Mouse (Mus musculus): ENCODE data around the gene Ip6k1.

The Ip6k1 gene

DNA sequence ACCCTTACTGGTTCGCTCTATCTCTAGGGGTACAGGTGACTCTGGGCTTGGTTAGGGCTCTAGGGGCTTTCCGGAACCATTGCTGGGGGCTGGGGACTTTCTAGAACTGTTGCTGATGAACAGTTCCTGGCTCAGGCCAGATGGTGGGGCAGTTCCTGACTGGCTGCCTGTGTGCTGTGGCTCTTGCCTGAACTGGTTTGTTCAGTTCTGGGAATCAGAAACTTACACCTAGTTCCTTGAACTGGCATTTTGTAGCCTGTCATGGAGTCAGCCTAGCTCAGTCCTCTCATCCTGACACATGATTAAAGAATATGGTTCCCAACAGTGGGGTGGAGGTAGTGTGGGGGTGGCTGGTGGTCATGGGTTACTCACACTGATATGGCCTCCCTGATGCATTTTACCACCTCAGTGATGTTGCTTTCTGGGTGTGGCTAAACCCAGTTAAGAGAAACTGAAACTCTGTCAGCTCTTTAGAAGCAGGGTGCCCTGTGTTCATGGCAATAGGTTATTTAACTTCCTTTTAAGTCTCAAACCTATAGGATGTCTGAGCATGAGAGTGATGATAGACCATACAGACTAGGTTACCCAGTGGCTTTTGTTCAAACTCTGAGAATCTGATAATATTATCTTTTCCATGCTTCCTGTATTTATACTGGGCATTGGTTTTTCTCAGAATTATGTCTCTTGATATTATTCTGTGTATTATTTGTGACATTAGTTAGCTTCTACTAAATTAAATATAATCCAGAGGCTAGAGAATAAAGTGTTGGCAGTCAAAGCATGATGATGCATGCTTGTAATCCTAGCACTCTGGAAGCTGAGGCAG is 33.2 kb downstream of the Ip6k1 start:
- no peak for DNase-seq

DNA sequence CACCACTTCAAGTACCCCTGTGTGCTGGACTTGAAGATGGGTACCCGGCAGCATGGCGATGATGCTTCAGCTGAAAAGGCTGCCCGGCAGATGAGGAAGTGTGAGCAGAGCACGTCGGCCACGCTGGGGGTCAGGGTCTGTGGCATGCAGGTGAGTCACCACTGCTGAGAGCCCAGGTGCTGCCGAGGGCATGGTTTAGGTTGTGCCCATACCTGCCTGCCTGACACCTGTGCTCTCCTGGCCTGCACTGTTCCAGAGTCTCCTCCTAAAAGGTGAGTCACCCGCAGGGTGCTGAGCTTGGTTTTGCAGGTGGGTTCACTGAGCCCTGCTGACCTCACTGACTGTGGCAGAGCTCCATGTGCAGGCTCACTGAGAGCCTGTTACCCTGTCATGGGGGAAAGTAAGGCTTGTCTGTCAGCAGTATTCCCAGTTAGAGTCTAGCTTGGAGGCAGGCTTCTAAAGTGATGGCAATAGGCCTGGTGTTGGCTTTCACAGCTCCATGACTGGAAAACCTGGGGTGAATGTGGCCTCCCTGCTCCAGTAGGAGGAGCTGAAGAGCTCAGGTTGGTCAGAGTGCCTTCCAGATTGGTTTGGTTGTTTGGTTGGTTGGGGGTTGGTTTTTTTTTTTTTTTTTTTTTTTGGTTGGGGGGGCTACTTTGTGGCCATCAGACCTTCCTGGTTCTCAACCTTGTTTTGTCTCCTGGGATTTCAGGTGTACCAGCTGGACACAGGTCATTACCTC is 42.6 kb downstream of the Ip6k1 start:
- no peak for DNase-seq

DNA sequence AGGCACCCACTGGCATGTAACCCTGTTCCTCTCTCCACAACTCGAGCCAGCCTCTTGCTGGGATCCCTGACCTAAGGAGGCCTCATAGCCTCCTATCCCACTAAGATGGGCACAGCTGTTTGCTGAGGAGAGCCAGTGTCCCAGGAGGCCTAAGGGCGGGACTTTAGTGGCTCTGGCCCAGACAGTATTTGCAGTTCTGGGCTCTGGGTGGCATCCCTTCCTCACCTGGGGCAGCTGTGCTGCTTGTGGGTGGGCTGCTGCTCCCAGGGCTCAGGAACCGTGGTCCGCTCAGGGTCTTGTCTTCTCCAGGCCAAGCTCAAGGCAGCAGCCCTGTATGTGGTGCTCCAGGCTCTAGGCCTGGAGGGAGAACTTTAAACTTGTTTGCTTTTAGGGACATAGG is 44.3 kb downstream of the Ip6k1 start:
- DNase-seq = no peak

DNA sequence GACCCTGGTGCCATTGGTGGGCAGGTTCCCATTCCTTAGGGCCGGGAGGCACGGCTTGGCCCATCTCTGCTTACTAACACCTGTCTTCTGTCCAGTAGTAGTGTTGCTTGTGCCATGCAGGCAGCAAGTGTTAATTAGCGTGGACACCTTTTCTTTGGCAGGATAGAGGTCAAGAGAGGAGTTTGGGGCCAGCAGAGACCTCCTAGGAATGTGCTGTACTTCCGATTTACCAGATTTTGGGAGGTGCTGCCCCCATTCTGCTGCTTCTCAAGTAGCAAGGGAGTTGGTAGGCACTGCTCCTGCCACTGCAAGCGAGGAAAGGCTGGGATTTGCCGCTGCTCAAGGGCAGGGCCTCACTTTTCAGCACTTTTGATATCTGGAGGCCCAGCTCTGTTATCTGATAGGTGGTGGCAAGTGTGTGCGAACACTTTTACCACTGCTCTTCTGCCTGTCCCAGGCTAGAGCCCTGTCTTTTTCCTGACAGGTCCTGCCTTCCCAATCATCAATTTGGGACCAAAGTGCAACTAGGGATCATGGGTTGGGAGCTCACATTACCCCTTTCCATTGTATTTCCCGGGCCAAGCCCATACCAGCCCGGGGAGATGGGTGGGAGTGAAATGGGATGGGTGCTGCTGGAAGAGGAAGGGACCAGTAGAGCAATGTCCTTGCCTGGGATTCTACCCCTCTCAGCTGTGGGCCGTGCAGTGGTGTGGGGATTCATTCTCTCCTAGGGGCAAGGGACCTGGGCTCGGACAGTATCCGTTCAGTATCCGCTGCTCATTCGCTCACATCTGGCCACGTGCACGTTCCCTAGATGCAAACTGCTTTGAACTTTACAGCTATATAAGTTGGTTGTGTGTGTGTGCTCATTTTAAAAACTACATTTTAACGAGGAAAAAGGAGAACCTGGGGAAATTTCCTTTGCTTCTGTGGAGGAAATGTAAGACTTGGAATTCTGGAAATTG is 45.6 kb downstream of the Ip6k1 start:
- DNase-seq = no peak

DNA sequence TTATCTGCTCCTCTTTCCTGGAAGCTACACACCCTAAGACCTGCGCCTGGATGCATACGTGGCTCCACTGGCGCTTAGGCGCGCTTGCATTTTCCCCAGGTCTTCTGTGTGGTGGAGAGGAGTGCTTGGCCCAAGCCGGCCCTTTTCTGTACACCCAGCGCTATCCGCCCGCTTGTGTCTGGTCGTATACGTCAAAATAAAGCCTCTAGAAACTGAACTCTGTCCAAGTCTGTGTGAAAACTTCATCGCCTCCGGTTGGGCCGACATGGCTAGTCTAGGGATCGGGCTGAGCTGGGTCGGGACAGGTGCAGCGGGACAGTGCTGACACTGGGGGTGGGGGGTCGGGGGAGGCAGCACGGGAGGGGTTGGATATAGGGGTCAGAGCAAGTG is 46.3 kb downstream of the Ip6k1 start:
- DNase-seq = no peak

DNA sequence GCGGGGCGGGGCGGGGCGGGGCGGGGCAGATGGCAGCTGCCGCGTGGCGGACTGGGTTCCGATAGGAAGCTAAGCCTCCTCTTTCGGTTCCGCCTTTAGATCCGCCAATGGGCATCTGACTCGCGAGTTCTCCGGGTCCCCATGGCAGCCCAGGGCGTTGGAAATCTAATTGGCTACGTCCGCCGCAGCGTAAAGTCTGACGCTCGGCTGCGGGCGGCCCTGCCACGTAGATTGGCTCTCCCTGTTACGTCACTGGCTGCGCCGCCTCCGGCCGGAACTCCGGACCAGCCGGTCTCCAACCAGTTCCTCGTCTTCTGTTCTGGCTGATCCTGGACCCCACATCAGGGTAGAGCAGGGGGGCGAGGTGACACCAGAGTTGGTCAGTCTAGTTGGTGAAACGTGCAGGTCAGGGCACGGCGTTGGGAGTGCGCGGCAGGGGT is 46.7 kb downstream of the Ip6k1 start, which contains the start of gene Gmppb:
TSS of gene Gmppb (plus strand) at position 227 of the 440 bp plus-strand sequence.
- peak; percentile 97 to 98 for DNase-seq

DNA sequence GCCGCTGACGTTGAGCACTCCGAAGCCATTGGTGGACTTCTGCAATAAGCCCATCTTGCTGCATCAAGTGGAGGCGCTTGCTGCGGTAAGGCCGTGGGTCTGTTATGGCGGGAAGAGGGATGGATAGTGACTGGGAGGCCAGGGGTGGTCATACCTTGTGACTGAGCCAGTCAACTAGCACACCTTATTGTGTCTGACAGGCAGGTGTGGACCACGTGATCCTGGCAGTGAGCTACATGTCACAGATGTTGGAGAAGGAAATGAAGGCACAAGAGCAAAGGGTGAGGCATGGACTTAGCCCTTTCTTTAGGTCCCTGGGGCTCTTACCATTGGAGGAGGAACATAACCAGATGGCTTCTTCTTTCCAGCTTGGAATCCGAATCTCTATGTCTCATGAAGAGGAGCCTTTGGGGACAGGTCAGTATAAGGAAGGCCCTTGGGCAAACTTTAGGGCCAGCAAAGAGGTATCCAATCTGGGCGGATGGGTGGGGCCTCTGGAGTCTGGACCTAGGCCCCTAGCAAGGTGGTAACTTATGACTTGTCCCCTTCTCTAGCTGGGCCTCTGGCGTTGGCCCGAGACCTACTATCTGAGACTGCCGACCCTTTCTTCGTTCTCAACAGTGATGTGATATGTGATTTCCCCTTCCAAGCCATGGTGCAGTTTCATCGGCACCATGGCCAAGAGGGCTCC is 47.4 kb downstream of the Ip6k1 start:
- DNase-seq = no peak

DNA sequence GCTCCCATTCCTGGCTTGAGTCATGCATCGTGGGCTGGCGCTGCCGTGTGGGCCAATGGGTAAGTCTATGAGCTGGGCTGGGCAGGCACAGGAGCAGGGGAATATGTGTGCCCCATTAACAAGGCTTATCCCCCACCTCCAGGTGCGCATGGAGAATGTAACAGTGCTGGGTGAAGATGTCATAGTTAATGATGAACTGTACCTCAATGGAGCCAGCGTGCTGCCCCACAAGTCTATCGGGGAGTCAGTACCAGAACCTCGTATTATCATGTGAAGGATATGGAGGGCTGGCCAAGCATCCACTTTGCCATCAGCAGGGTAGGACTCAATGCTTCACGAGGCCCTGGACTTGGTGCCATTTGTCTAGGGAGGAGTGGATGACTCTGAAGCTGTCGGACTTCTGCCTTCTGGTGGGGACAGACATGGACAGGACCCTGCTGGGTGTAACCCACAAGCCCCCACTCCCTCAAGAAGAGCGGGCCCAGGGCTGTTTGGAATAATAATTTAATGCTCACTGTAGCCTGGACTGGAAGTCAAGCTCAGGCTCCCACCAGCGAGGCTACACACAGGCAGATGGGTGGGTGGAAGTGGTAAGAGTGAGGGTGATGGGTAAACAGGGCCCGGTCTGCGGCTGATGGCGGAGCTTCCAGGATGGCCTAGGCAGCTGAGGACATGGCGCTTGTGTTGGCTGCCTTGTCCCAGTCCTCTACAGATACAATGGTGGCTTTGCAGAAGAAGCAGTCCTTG is 49.1 kb downstream of the Ip6k1 start:
- no peak for DNase-seq

DNA sequence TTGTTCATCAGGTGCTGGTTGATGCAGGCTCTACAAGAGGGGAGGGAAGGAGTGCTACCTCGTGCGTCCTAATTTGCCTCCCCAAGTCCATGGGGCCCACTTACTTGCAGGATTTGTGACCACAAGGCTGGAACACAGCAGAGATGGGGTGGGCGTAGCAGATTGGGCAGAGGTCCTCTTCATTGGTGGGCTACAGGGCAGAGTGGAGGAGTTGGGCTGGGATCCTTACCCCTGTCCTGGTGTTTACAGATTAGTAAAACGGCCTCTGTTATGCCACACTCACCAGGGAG is 49.6 kb downstream of the Ip6k1 start:
- no peak for DNase-seq

DNA sequence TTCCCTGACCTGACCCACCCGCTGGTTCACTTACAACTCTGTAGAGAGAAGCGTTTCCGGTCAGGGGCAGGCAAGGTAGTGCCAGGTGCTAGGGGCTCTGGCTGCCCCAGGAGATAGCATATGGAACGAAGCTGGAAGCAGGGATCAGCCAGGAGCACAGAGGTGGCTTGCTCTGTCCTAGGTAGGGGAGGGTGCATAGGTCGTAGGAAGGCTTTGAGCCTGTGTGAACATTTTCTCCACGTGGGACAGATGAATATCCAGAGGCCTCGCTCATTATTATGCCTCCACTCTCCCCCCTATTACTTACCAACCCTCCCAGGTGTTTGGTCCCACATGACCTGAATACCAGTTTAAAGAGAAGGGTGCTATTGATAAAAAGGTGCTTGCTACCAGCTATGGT is 50.1 kb downstream of the Ip6k1 start:
- DNase-seq = no peak

DNA sequence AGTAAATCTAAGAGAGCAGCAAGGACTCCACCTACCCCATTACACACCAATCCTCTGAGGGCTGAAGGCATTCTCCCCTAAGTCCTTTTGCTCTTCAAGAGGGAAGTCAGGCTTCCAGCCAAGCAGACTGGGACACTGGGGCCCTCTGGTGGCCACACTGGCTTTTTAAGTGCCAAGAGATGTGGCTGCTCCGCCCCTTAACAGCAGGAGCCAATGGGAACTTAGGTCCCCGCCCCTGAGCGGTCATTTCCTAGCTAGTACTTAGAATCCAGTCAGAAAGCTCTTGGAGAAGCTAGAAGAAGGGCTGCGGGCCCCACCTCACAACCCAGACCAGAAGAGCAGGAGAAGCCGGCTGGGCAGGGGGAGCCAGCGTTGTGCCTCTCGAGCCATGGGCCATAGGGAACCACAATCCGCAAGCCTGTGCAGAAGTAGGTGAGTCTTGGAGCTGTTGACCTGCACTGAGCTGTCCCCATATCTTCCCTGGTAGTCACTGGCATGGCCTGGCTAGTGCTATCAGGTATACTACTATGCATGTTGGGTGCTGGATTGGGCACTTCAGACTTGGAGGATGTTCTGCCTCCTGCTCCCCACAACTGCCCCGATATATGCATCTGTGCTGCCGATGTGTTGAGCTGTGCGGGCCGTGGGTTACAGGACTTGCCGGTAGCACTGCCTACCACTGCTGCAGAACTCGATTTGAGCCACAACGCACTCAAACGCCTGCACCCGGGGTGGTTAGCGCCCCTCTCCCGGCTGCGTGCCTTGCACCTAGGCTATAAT is 50.8 kb downstream of the Ip6k1 start, which contains the start of gene Amigo3:
TSS of gene Amigo3 (plus strand) at position 275 of the 780 bp plus-strand sequence.
- peak; percentile 96 to 98 for DNase-seq

DNA sequence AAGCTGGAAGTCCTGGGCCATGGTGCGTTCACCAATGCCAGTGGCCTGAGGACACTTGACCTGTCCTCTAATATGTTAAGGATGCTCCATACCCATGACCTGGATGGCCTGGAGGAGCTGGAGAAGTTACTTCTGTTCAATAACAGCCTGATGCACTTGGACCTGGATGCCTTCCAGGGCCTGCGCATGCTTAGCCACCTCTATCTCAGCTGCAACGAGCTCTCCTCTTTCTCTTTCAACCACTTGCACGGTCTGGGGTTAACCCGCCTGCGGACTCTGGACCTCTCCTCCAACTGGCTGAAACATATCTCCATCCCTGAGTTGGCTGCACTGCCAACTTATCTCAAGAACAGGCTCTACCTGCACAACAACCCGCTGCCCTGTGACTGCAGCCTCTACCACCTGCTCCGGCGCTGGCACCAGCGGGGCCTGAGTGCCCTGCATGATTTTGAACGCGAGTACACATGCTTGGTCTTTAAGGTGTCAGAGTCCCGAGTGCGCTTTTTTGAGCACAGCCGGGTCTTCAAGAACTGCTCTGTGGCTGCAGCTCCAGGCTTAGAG is 51.4 kb downstream of the Ip6k1 start:
- no peak for DNase-seq

DNA sequence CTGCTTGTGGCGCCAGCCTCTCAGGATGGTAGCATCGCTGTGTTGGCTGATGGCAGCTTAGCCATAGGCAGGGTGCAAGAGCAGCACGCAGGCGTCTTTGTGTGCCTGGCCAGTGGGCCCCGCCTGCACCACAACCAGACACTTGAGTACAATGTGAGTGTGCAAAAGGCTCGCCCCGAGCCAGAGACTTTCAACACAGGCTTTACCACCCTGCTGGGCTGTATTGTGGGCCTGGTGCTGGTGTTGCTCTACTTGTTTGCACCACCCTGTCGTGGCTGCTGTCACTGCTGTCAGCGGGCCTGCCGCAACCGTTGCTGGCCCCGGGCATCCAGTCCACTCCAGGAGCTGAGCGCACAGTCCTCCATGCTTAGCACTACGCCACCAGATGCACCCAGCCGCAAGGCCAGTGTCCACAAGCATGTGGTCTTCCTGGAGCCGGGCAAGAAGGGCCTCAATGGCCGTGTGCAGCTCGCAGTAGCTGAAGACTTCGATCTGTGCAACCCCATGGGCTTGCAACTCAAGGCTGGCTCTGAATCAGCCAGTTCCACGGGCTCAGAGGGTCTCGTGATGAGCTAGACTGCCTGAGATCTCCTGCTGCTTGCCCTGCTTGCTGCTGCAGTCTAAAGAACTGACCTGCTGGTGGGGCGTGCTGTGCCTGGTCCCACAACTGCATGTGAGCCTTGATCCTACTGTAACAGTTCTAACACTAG is 52.2 kb downstream of the Ip6k1 start:
- DNase-seq = no peak

DNA sequence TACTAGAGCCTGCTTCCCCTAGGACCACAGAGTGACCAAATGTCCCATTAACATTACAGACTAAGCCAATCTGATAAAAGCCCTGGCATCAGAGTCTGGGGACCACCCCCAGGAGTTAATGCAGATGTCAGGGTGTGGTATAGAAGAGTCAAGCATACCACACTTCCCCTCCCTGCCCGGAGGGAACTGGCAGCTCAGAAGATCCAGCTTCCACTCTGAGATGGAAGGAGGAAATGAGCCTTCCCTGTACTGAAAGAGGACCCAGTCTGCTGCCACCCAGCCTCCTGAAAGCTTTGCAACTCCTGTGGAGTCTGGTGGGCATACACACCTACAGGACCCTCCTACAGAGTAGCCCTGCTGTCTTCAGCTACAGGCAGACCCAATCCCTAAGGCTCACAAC is 52.8 kb downstream of the Ip6k1 start:
- DNase-seq = no peak

DNA sequence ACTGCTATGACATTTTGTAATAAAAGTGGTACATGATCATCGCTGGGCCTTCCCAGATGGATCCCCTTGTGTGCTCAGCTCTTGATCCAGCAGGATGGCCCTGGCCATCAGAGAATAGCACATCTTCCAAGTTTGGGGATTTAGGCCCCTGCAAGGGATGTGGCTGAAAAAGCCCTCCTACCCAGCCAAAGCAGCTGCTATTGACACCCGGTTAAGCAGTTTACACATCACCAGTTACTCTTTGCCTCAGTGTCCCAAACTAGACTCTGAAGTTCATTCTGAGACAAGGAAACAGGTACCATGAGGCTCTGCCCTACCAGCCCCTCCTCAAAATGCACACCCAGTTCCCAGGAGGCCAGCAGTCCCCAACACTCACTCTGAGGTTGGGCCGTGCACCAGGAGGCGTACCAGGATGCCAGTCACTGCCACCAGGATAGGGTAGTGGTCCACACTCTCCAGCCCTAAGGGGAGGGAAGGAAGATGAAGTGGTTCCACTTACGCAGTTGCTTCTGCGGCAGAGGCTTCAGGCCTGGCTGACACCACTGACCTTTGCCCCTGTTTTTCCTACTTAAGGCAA is 53.4 kb downstream of the Ip6k1 start:
- DNase-seq = peak in 1 of 2 experiments; percentile 14

DNA sequence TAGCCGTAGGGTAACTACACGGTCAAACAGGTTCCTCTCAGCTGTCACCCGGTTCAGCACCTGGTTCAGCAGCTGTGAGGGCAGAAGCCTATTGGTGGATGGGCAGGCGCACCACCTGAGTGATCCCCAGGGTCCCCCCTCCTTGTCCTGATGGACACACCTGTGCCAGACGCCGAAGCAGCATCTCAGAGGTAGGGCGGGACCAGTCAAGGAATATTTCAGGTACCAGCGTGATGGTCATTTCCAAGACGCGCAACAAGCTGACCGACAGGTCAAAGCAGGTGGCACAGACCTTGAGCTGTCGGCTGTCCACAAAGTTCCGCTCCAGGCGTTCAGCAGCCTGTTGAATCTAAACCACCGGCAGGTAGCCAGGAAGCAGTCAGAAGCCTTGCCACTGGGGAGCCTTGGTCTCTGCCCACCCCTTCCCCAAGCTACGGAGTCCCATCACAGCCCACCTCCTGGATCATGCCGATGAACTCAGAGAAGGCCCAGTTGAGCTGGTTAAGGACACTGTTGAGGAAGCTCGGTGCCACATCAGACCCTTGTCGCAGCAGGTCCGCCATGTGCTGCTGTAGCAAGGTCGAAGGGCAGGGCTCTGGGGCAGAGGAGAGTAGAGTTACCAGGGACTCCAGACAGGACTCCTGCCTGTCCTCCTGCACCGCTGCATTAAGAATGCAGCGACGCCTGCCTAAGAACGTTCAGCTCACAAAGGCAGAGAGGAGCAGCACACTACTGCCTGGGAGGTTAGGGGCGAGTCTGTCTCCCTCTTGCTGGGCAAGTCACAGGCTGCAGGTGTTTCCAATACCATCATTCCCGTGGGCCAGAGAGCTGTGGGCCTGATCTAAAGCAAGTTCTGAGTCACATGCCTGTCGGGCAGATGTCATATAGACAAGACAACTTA is 54.3 kb downstream of the Ip6k1 start:
- DNase-seq = peak in 1 of 2 experiments; percentile 20

DNA sequence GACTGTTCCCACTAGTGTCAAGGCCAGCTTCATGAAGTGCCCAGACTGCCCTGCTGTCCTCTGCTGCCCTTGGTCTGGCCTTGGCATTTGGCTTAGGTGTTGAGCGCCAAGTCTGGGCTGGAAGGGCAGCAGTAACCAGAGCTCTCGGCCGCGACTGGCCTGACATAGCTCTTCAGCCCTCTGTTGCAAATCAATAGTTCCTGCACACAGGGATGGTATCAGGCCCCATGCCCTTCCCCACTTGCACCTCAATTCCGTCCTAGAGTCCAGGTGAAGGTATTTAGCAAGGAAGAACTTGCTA is 54.9 kb downstream of the Ip6k1 start:
- DNase-seq = peak in 1 of 2 experiments; percentile 16

DNA sequence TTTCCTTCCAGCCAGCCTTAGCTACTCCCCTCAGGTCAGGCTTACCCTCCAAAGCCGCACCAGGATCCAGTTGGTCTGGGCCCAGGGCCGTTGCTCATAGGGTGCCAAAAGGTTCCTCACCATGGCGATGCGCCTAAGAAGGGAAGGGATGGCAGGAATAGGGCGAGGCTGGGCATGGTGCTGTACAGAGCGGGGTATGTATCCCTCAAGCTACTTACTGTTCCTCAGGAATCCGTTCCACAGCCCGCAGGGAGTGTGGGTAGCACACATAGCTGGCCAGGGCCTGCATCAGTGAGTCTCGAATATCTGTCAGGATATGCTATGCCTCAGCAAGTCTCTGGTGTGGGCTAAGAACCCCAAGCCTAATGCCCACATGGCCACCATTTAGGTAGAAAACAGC is 56.0 kb downstream of the Ip6k1 start:
- DNase-seq = peak in 1 of 2 experiments; percentile 18

DNA sequence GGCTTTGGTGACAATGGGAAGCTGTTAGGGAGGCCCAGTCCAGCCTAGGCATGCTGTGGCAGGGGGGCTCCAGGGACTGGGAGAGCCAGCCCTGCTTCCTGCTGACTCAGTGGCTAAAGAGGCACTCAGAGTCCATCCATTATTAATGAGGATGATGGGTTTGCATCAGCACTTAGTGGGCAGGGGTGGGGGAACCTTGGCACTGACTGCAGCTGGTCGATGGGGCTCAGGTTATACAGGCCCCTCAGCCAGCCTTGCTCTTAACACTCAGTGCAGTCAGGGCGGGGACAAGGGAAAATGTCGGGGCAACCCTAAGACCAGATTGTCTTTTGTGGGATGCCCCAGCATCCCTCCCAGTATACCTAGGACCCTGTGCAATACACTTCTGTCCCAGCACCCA is 59.8 kb downstream of the Ip6k1 start:
- no peak for DNase-seq
